Mouse (Mus musculus): ENCODE measurements at regions not wholly inside any gene's neighbourhood (a gene's known extent, or its start where the extent isn't known, plus 50 kb on each side); places are given as distances from the start of the nearest gene placed in this dataset.

DNA sequence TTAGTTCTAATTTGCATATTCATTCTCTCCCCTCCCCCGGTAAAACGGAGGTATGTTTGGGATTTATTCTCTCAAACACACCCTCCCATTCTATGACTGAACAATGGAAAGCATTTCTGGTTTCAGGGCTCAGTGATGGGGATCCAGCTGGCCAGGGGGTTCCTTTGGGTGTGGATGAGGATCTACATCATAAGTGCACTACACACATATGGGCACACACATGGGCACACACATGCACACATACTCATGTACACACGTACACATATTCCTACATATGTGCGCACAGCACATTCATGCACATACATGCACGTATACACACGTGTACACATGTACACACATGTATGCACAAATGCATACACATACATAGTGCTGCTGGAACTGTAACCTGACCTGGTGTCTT, 292.4 kb downstream of the Zfp706 start:
- no peak for TF ChIP-seq POLR2A (IDR thresholded peaks at IDR 0.05; ENCODE audit: low read depth, low read length)
- TF ChIP-seq CTCF (IDR thresholded peaks at IDR 0.05; ENCODE audit: extremely low read depth, insufficient read length, insufficient replicate concordance, low read depth, low read length) = no peak
